Mouse (Mus musculus): ENCODE data around the gene Hsd11b1.

Hsd11b1 gene

GRCm38 (mm10) chr1:193242863-193243262 lies 21.0 kb downstream of the Hsd11b1 start:
- no peak for DNase-seq (ENCODE audit: low spot score)

GRCm38 (mm10) chr1:193242238-193242637 lies 21.6 kb downstream of the Hsd11b1 start:
- DNase-seq (ENCODE audit: low spot score): peak; percentile 88

GRCm38 (mm10) chr1:193241436-193241835 lies 22.4 kb downstream of the Hsd11b1 start:
- DNase-seq (ENCODE audit: low spot score): no peak

GRCm38 (mm10) chr1:193238426-193238825 lies 25.4 kb downstream of the Hsd11b1 start:
- no peak for DNase-seq (ENCODE audit: low spot score)

- DNase-seq (ENCODE audit: low spot score): no peak
Measured at GRCm38 (mm10) chr1:193234930-193235329, 28.9 kb downstream of the Hsd11b1 start.

- DNase-seq (ENCODE audit: low spot score): no peak
Measured at GRCm38 (mm10) chr1:193234130-193234645, 29.7 kb downstream of the Hsd11b1 start.

- DNase-seq (ENCODE audit: low spot score): no peak
Measured at GRCm38 (mm10) chr1:193232732-193233131, 31.1 kb downstream of the Hsd11b1 start.

GRCm38 (mm10) chr1:193230935-193231334 lies 32.9 kb downstream of the Hsd11b1 start:
- no peak for DNase-seq (ENCODE audit: low spot score)

GRCm38 (mm10) chr1:193230531-193230930 lies 33.3 kb downstream of the Hsd11b1 start:
- DNase-seq (ENCODE audit: low spot score): no peak

- DNase-seq (ENCODE audit: low spot score): no peak
Measured at GRCm38 (mm10) chr1:193229570-193229969, 34.3 kb downstream of the Hsd11b1 start.

- no peak for DNase-seq (ENCODE audit: low spot score)
Measured at GRCm38 (mm10) chr1:193227537-193227936, 36.3 kb downstream of the Hsd11b1 start.

GRCm38 (mm10) chr1:193226724-193227522 lies 37.0 kb downstream of the Hsd11b1 start:
- DNase-seq (ENCODE audit: low spot score): no peak

GRCm38 (mm10) chr1:193226114-193226513 lies 37.8 kb downstream of the Hsd11b1 start:
- DNase-seq (ENCODE audit: low spot score): no peak

- DNase-seq (ENCODE audit: low spot score): no peak
Measured at GRCm38 (mm10) chr1:193225531-193225930, 38.3 kb downstream of the Hsd11b1 start.

- DNase-seq (ENCODE audit: low spot score): no peak
Measured at GRCm38 (mm10) chr1:193220408-193220807, 43.5 kb downstream of the Hsd11b1 start.

GRCm38 (mm10) chr1:193216000-193216399 lies 47.9 kb downstream of the Hsd11b1 start:
- DNase-seq (ENCODE audit: low spot score): no peak

GRCm38 (mm10) chr1:193214053-193214452 lies 49.8 kb downstream of the Hsd11b1 start:
- DNase-seq (ENCODE audit: low spot score): no peak

- no peak for DNase-seq (ENCODE audit: low spot score)
Measured at GRCm38 (mm10) chr1:193211371-193211770, 52.5 kb downstream of the Hsd11b1 start.

- DNase-seq (ENCODE audit: low spot score): peak; percentile 41
Measured at GRCm38 (mm10) chr1:193208178-193208577, 55.7 kb downstream of the Hsd11b1 start.

GRCm38 (mm10) chr1:193207503-193207902 lies 56.4 kb downstream of the Hsd11b1 start, which contains the start of gene Lamb3:
TSS of gene Lamb3 (plus strand) at chr1:193207699.
- DNase-seq (ENCODE audit: low spot score): no peak

- DNase-seq (ENCODE audit: low spot score): no peak
Measured at GRCm38 (mm10) chr1:193205431-193205830, 58.4 kb downstream of the Hsd11b1 start.

- DNase-seq (ENCODE audit: low spot score): no peak
Measured at GRCm38 (mm10) chr1:193203821-193204220, 60.1 kb downstream of the Hsd11b1 start.

GRCm38 (mm10) chr1:193201383-193201778 lies 62.5 kb downstream of the Hsd11b1 start, which contains the start of gene Traf3ip3:
TSS of gene Traf3ip3 (minus strand) at chr1:193201703.
- DNase-seq (ENCODE audit: low spot score): no peak
